Mouse (Mus musculus): ENCODE results near the gene Myoz2. TPM values are rescaled to one million over a fixed set of nuclear protein-coding genes. Genes with fewer than 3 reads are reported as not detected.

Myoz2 gene
- polyA plus RNA-seq, 1 experiment from 2014 or later = 166 TPM

GRCm38 (mm10) chr3:122974833-122975232 lies 60.0 kb downstream of the Myoz2 start:
- Histone ChIP-seq H3K4me2 (no peak overlapping the region), H3K4me1 (peaks cover 30% of the 10 kb centered on the region), H3K27ac (replicated peaks) (no peak overlapping the region), H3K36me3 (peaks cover 6% of the 10 kb centered on the region; the same call in 1 of the 2 replicates), H3K27me3 (replicated peaks) (no peaks in the 10 kb centered on the region), H3K4me3 (no peak overlapping the region), H3K9me3 (no peaks in the 10 kb centered on the region), H3K9ac (no peak overlapping the region)
- ATAC-seq (ENCODE audit: extremely low read depth, insufficient number of reproducible peaks, low FRiP score, low TSS enrichment) = no peak
- WGBS = 74% methylated on average over 3 of the region's 3 CpGs

GRCm38 (mm10) chr3:122972126-122972822 lies 62.5 kb downstream of the Myoz2 start:
- no peak; the same call in 1 of the 2 replicates for ATAC-seq (ENCODE audit: extremely low read depth, insufficient number of reproducible peaks, low FRiP score, low TSS enrichment)
- Histone ChIP-seq H3K27ac (replicated peaks) (no peak overlapping the region), H3K4me3 (no peak overlapping the region), H3K4me2 (no peak overlapping the region), H3K36me3 (peaks cover 12% of the 10 kb centered on the region), H3K9me3 (no peaks in the 10 kb centered on the region), H3K9ac (no peak overlapping the region), H3K4me1 (peaks cover 27% of the 10 kb centered on the region), H3K27me3 (replicated peaks) (no peaks in the 10 kb centered on the region)
- WGBS = 66% methylated on average over 3 of the region's 3 CpGs

GRCm38 (mm10) chr3:122968391-122968790 lies 66.4 kb downstream of the Myoz2 start:
- WGBS = 88% methylated on average over 9 of the region's 9 CpGs
- ATAC-seq (ENCODE audit: extremely low read depth, insufficient number of reproducible peaks, low FRiP score, low TSS enrichment) = no peak
- Histone ChIP-seq H3K4me3 (no peak overlapping the region), H3K4me2 (no peak overlapping the region), H3K9me3 (no peaks in the 10 kb centered on the region), H3K36me3 (peaks cover 19% of the 10 kb centered on the region), H3K27ac (replicated peaks) (no peak overlapping the region), H3K27me3 (replicated peaks) (no peaks in the 10 kb centered on the region), H3K9ac (no peak overlapping the region), H3K4me1 (0 out of 2 replicates have a peak, but pooled peaks cover under 1% of the 10 kb centered on the region)

GRCm38 (mm10) chr3:122964301-122964700 lies 70.5 kb downstream of the Myoz2 start:
- H3K4me3 ChIP-seq = no peak overlapping the region
- no peak overlapping the region for H3K9ac ChIP-seq
- WGBS = 81% methylated on average over 5 of the region's 5 CpGs
- no peaks in the 10 kb centered on the region for H3K27me3 ChIP-seq (replicated peaks)
- H3K36me3 ChIP-seq = peaks cover 46% of the 10 kb centered on the region
- no peak overlapping the region for H3K4me2 ChIP-seq
- ATAC-seq (ENCODE audit: extremely low read depth, insufficient number of reproducible peaks, low FRiP score, low TSS enrichment) = no peak
- no peaks in the 10 kb centered on the region for H3K9me3 ChIP-seq
- no peaks in the 10 kb centered on the region for H3K4me1 ChIP-seq
- no peak overlapping the region for H3K27ac ChIP-seq (replicated peaks)

Small RNAs within 50 kb of the gene (microRNA-seq; reads per million reads assigned to microRNA genes)
- gene Gm22066 = not detected

Other genes with a start within 250 kb of the Myoz2 start
- gene Fabp2, start 139.9 kb downstream of the Myoz2 start, polyA plus RNA-seq (2015; fragmentation: Nextera tagmentation; extraction: Ambion mirVana) = 0.36 TPM in 1 of 2 replicates, not detected in the other
- not detected in 2 replicates for gene Gm10959, start 115.7 kb downstream of the Myoz2 start, polyA plus RNA-seq (2015; fragmentation: Nextera tagmentation; extraction: Ambion mirVana)
- 113 and 122 TPM in 2 replicates for gene 1810037I17Rik, start 110.8 kb downstream of the Myoz2 start, polyA plus RNA-seq (2015; fragmentation: Nextera tagmentation; extraction: Ambion mirVana)
- gene Usp53, start 50.5 kb downstream of the Myoz2 start, polyA plus RNA-seq (2015; fragmentation: Nextera tagmentation; extraction: Ambion mirVana) = 6.6 and 8.2 TPM in 2 replicates
- 15.1 and 16.8 TPM in 2 replicates for gene Synpo2, start 201.1 kb upstream of the Myoz2 start, polyA plus RNA-seq (2015; fragmentation: Nextera tagmentation; extraction: Ambion mirVana)
- gene Sec24d, start 232.4 kb upstream of the Myoz2 start, polyA plus RNA-seq (2015; fragmentation: Nextera tagmentation; extraction: Ambion mirVana) = 67.2 and 70.4 TPM in 2 replicates

Measured in heart, embryonic 13.5 days (tissue).